Mouse (Mus musculus) spleen, adult 2 months (tissue): ENCODE measurements at regions not wholly inside any gene's neighbourhood (a gene's known extent, or its start where the extent isn't known, plus 50 kb on each side); places are given as distances from the start of the nearest gene placed in this dataset.

ENCODE experiments used
- DNase-seq, 2 experiments: peaks; one replicate each; pipeline versions ENCODE4 v3.0.0 to v3.0.0-alpha.2; 2012 to 2021; ENCODE audit warnings: low spot score in 2 of 2, low read depth in 1 of 2
- H3K27ac ChIP-seq: fragments of 200-500 bp; 2 replicates; pipeline ENCODE4 v1.5.1; 2012; ENCODE audit warnings: low read length, inconsistent platforms; ENCODE audit not compliant: insufficient read depth
- H3K27me3 ChIP-seq: fragments of 200-500 bp; 2 replicates; pipeline ENCODE4 v1.6.1; 2012; ENCODE audit warnings: mild to moderate bottlenecking, moderate library complexity, low read length, inconsistent platforms; ENCODE audit not compliant: control insufficient read depth, insufficient read depth
- H3K36me3 ChIP-seq: fragments of 200-500 bp; 2 replicates; pipeline ENCODE4 v1.6.1; 2012; ENCODE audit warnings: mild to moderate bottlenecking, low read length, inconsistent platforms; ENCODE audit not compliant: control insufficient read depth, insufficient read depth
- H3K4me1 ChIP-seq: fragments of 200-500 bp; 2 replicates; pipeline ENCODE4 v1.6.1; 2011; ENCODE audit warnings: inconsistent platforms; ENCODE audit not compliant: control insufficient read depth, insufficient read depth, insufficient read length
- H3K4me3 ChIP-seq: fragments of 200-500 bp; 2 replicates; pipeline ENCODE4 v1.5.1; 2011; ENCODE audit warnings: mild to moderate bottlenecking, inconsistent platforms; ENCODE audit not compliant: insufficient read depth, insufficient read length; ENCODE audit errors: extremely low read depth
- CTCF ChIP-seq: fragments of 200-500 bp; IDR thresholded peaks from 2 replicates; pipeline ENCODE4 v1.5.1; 2011; ENCODE audit warnings: mild to moderate bottlenecking, inconsistent platforms; ENCODE audit not compliant: insufficient read depth, insufficient read length, insufficient replicate concordance; ENCODE audit errors: extremely low read depth
- POLR2A ChIP-seq: fragments of 200-500 bp; IDR thresholded peaks from 2 replicates; pipeline ENCODE4 v1.6.1; 2011; ENCODE audit warnings: low read depth, low read length, inconsistent platforms
- WGBS: fragments of 180-500 bp; shearing (Covaris S2); methylation state at CpG from one replicate; pipeline ENCODE4 v1.1.7; 2018; 5-methylcytosine and 5-hydroxymethylcytosine counted together

DNA sequence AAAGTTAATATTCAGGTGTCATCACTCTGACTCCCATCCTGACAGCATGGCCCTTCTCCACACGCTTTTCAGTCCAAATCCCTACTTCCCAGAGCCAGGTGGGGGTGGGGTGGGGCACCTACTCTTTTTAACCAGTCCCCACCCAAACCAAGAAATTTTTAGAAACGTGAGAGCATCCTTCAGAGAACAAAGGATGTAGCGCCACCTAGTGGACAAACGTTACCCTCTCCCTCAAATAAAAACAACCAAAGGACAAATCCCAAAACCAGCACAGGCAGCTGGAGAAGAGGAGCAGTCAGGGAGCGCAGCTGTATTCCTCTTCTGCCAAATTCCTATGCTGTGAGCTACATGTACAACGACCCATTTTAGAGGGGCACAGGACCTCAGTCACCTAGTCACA, 544.7 kb upstream of the Map3k7 start:
- H3K4me3 ChIP-seq: no peak overlapping the region
- no peak for TF ChIP-seq POLR2A
- TF ChIP-seq CTCF: no peak
- DNase-seq: no peak
- H3K27me3 ChIP-seq: no peaks in the 10 kb centered on the region
- no peaks in the 10 kb centered on the region for H3K36me3 ChIP-seq
- no peaks in the 10 kb centered on the region for H3K4me1 ChIP-seq
- no peak overlapping the region for H3K27ac ChIP-seq
- WGBS: 16% methylated on average over 6 of the region's 6 CpGs

DNA sequence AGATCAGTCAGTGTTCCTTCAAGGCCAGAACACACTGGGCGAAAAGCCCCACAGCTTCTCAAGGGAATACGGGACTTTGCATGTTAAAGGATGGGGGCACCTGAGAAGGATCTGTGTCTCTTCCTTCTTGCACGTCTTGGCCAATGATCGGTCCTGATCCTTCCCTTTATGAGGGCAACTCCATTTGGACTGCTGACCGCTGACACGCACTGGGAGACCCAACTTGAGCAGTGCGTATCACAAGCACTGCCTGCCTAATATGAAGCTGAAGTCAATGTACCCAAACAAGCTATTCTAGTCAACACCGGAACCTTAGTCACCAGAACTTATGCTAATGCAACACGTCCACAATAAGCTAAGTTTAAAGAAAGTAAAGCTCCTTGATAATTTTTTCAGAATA, 543.7 kb upstream of the Map3k7 start:
- DNase-seq: no peak
- Histone ChIP-seq H3K36me3 (no peaks in the 10 kb centered on the region), H3K4me3 (no peak overlapping the region), H3K4me1 (no peaks in the 10 kb centered on the region), H3K27ac (no peak overlapping the region), H3K27me3 (no peaks in the 10 kb centered on the region)
- no peak for TF ChIP-seq CTCF
- no peak for TF ChIP-seq POLR2A
- 91% methylated on average over 9 of the region's 9 CpGs for WGBS

DNA sequence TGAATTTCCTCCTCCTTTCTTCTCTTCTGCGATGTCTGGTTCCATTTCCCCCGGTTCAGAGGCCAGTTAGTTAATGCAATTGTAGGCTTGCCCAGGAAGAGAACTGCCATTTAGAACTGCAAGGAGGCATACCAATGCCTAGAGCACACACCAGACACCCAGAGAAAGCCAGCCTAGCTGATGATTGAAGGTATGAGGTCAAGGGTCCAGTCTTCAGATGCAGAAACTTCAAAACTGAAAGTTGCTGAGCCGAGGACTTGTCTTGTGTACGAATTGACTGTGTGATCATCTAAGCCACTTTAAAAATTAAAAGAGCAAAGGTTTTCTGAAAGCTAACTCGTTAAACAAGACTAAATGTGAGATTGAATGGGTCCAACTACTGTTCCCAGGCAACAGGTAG, 542.5 kb upstream of the Map3k7 start:
- TF ChIP-seq POLR2A (no peak), CTCF (no peak)
- H3K4me1 ChIP-seq: no peaks in the 10 kb centered on the region
- no peaks in the 10 kb centered on the region for H3K36me3 ChIP-seq
- DNase-seq: no peak
- no peak overlapping the region for H3K4me3 ChIP-seq
- no peaks in the 10 kb centered on the region for H3K27me3 ChIP-seq
- no peak overlapping the region for H3K27ac ChIP-seq
- WGBS: 74% methylated on average over 5 of the region's 5 CpGs

DNA sequence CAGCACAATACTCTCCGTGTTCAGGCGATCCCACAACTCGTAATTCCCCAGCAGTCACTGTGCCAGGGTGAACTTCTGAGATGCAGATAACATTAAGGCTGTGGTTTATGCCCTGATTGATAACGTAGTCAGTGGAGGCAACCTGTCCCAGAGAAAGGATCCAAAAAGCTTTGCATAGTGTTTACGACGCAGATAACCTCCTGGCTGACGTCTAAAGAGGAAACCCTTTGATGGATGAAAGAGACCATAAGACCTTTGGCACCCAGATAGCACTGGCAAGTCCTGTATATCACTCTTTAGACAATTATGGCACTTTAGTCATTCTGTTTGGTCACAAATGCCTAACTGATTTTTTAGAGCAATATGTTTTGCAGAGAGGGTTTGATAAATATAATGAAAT, 538.8 kb upstream of the Map3k7 start:
- DNase-seq: no peak
- Histone ChIP-seq H3K36me3 (no peaks in the 10 kb centered on the region), H3K4me1 (no peaks in the 10 kb centered on the region), H3K27ac (no peak overlapping the region), H3K4me3 (no peak overlapping the region), H3K27me3 (no peaks in the 10 kb centered on the region)
- 46% methylated on average over 7 of the region's 7 CpGs for WGBS
- no peak for TF ChIP-seq CTCF
- no peak for TF ChIP-seq POLR2A

DNA sequence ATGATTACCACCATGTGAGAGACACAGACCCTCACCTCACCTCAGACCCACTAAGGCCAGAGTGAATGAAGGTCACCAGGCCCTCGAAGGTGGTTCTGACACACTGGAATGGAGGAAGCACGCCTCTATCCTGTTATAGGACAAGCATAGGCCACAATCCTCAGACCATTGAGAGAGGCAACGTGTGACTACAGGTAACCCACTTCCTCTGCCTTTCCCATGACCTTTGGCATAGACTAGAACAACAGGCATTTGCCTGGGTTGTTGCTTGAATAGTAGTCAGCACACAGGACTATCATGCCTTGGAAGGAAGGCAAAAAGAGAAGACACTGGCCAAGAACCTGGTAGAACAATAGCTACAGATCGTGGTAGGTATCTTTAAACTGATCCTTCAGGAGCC, 538.2 kb upstream of the Map3k7 start:
- Histone ChIP-seq H3K27ac (no peak overlapping the region), H3K36me3 (no peaks in the 10 kb centered on the region), H3K4me1 (no peaks in the 10 kb centered on the region), H3K4me3 (no peak overlapping the region), H3K27me3 (no peaks in the 10 kb centered on the region)
- TF ChIP-seq CTCF (no peak), POLR2A (no peak)
- no peak for DNase-seq
- 56% methylated on average over 4 of the region's 4 CpGs for WGBS

DNA sequence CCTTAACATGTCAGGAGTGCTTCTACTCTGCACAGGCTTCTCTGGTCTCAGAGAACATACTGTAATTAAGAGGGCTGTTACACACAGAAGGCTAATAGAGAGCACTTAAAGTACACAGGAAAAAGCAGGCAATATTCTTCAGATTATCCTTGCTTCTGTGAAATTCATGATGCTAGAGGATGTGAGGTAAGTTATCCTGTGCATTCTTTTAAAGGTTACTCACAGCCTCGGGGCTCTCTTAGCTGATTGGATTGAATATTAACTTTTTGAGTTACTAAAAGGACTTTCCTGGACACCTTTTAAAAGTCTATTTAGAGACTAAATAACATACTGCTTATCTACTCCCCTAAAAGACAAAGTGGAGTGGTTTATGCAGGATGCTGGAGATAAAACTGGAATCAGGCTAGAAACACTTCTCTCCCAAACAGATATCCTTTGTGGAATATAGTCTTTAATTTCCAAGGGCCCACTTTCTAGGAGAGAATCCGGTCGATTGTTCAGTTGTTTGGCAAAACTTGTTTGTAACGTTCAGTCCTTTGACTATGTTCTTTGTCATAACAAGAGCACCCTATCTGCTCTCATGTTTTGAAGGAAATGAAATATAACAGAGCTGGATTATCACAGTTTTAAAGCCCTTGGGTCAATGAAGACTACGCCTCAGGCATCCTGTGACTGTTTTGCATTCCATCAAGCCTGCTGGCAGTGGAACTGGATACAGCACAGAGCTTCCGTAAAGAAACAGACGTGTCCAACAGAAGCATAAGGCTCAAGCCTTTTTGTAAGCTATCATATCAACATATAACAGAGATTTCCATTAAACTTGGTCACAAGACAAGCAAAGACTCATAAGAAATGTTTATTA, 537.5 kb upstream of the Map3k7 start:
- Histone ChIP-seq H3K27me3 (no peaks in the 10 kb centered on the region), H3K27ac (no peak overlapping the region), H3K36me3 (no peaks in the 10 kb centered on the region), H3K4me3 (no peak overlapping the region), H3K4me1 (no peaks in the 10 kb centered on the region)
- TF ChIP-seq POLR2A (no peak), CTCF (no peak)
- no peak for DNase-seq
- 82% methylated on average over 7 of the region's 7 CpGs for WGBS

DNA sequence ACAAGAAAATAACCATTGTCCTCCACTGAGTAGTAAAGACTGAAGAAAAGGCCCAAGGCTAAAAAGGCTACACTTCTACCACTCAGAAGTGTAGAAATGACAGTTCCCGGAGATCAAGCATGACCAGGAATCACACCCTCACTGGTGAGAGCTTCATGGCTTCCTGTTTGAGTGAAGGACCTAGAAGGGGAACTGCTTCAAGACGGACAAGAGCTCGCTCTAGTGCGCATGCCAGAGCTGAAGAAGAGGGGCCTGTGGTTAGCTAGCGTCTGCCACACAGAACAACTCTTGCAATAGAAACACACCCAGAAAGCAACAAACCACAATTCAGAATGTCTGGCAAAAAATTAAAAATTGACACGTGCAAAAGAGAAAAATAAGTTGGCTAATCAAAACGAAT, 530.0 kb upstream of the Map3k7 start:
- Histone ChIP-seq H3K27me3 (no peaks in the 10 kb centered on the region), H3K36me3 (no peaks in the 10 kb centered on the region), H3K4me3 (no peak overlapping the region), H3K27ac (no peak overlapping the region), H3K4me1 (no peaks in the 10 kb centered on the region)
- TF ChIP-seq CTCF: no peak
- no peak for TF ChIP-seq POLR2A
- DNase-seq: no peak
- 22% methylated on average over 7 of the region's 7 CpGs for WGBS
